Mouse (Mus musculus) midbrain, embryonic 15.5 days (tissue): Measurements from ENCODE around the gene Hist1h4n. TPM values are rescaled to one million over a fixed set of nuclear protein-coding genes. Genes with fewer than 3 reads are reported as not detected.
"Not testable (repeated sequence)": the region's sequence is repeated elsewhere in the genome, so short reads cannot be mapped to it uniquely, and the experiment has no call there.

Experiments
- ATAC-seq: fragments of 200-750 bp; cut with Nextera tagmentation; replicated peaks from 2 replicates; pipeline ENCODE4 v1.8.0; 2017; ENCODE audit warnings: moderate TSS enrichment
- H3K27ac ChIP-seq: fragments of 300-500 bp; sonication (generic); 2 replicates; pipeline ENCODE4 v1.5.1; 2015; ENCODE audit warnings: mild to moderate bottlenecking, inconsistent platforms
- H3K27me3 ChIP-seq: fragments of 300-500 bp; sonication (generic); replicated peaks from 2 replicates; pipeline ENCODE4 v1.6.1; 2015; ENCODE audit warnings: inconsistent platforms
- H3K36me3 ChIP-seq: fragments of 300-500 bp; sonication (generic); replicated peaks from 2 replicates; pipeline ENCODE4 v1.6.1; 2015; ENCODE audit warnings: inconsistent platforms
- H3K4me1 ChIP-seq: fragments of 300-500 bp; sonication (generic); 2 replicates; pipeline ENCODE4 v1.6.1; 2015; ENCODE audit warnings: inconsistent platforms
- H3K4me2 ChIP-seq: fragments of 300-500 bp; sonication (generic); 2 replicates; pipeline ENCODE4 v1.6.1; 2015; ENCODE audit warnings: inconsistent platforms, mild to moderate bottlenecking, moderate library complexity
- H3K4me3 ChIP-seq: fragments of 300-500 bp; sonication (generic); 2 replicates; pipeline ENCODE4 v1.5.1; 2015; ENCODE audit warnings: mild to moderate bottlenecking, inconsistent platforms
- H3K9ac ChIP-seq: fragments of 300-500 bp; sonication (generic); 2 replicates; pipeline ENCODE4 v1.6.1; 2015; ENCODE audit warnings: mild to moderate bottlenecking, inconsistent platforms
- H3K9me3 ChIP-seq: fragments of 300-500 bp; sonication (generic); 2 replicates; pipeline ENCODE4 v1.6.1; 2016; ENCODE audit warnings: inconsistent platforms
- WGBS: fragments of 180-500 bp; shearing (Covaris S2); methylation state at CpG from one replicate; pipeline ENCODE4 v1.1.7; 2015; ENCODE audit warnings: mixed read lengths; 5-methylcytosine and 5-hydroxymethylcytosine counted together
- polyA plus RNA-seq: library from polyadenylated mRNA; unstranded; fragments of >200 nt; fragmentation: Nextera tagmentation; extraction: Ambion mirVana; gene quantifications from 2 replicates; pipeline ENCODE4 v1.2.1, GENCODE M21; 2015

The Hist1h4n gene
- polyA plus RNA-seq, 1 experiment from 2014 or later: 4.2 TPM

DNA sequence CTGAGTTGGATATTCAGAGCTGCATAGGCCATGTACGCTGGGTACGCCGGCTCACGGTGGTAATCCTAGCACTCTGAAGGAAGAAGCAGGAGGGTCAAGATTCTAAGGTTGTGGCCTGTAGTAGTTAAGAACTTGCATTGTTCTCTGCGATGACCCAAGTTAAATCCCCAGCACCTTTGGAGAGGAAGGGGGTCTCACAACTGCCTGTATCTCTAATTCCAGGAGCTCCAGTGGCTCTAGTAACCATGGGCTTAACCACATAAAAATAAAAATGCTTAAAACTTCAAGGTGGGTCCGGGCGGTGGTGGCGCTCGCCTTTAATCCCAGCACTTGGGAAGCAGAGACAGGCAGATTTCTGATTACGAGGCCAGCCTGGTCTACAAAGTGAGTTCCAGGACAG lies 1.7 kb downstream of the Hist1h4n start:
- Histone ChIP-seq H3K4me2 (no peak overlapping the region), H3K4me1 (no peaks in the 10 kb centered on the region), H3K36me3 (no peaks in the 10 kb centered on the region), H3K9me3 (no peaks in the 10 kb centered on the region), H3K27ac (no peak overlapping the region), H3K27me3 (no peaks in the 10 kb centered on the region), H3K9ac (no peak overlapping the region), H3K4me3 (no peak overlapping the region)
- no peak for ATAC-seq
- 83% methylated on average over 10 of the region's 10 CpGs for WGBS

DNA sequence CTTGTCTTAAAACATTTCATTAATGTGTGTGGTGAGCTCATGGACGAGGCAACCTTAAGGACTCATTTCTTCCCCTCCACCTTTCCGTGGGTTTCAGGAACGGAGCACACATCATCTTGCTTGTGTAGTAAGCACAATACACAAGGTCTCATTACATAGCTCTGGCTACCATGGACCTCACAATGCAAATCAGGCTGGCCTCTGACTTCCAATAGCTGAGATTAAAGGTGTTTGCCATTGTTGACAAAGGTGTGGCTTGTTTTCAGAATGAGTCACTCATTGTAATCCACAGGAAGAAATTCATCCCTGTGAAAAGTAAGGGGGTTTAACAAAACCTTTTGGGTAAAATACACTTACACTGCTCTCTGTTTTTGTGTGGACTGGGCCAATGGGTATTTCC lies 3.5 kb downstream of the Hist1h4n start:
- Histone ChIP-seq H3K4me1 (no peaks in the 10 kb centered on the region), H3K4me3 (no peak overlapping the region), H3K27me3 (no peaks in the 10 kb centered on the region), H3K36me3 (no peaks in the 10 kb centered on the region), H3K9ac (no peak overlapping the region), H3K4me2 (no peak overlapping the region), H3K9me3 (no peaks in the 10 kb centered on the region), H3K27ac (no peak overlapping the region)
- ATAC-seq: no peak
- WGBS: 86% methylated on average over 3 of the region's 3 CpGs

DNA sequence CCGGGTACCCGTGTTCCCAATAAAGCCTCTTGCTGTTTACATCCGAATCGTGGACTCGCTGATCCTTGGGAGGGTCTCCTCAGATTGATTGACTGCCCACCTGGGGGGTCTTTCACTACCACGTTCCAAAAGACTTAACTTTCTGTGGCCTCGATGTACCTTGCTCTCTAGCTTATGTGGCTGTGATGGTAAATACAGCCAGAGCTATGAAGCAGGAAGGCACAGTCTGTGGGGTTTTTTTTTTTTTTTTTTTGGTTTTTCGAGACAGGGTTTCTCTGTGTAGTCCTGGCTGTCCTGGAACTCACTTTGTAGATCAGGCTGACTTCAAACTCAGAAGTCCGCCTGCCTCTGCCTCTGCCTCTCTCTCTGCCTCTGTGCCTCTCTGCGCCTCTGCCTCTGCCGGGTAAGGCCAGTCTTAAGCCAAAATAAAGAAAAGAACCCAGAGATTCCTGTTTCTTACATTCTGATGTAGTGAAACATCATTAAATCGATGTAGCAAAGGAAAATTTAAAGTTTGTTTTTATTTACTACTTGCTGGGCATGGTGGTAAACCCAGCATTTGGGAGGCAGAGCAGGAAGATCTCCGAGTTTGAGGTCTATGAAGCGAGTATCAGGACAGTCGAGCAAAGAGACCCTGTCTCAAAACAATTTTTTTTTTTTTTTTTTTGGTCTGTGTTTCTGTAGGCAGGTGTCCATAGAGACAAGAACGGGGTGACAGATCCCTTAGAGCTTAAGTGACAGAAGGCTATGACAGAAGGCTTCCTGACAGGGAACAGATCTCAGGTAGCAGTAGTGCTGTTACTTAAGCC lies 11.7 kb downstream of the Hist1h4n start:
- not testable (repeated sequence) for H3K36me3 ChIP-seq, H3K9me3 ChIP-seq, H3K4me1 ChIP-seq, H3K9ac ChIP-seq, H3K27me3 ChIP-seq, ATAC-seq, H3K4me3 ChIP-seq, H3K4me2 ChIP-seq, H3K27ac ChIP-seq
- 61% methylated on average over 7 of the region's 16 CpGs for WGBS

DNA sequence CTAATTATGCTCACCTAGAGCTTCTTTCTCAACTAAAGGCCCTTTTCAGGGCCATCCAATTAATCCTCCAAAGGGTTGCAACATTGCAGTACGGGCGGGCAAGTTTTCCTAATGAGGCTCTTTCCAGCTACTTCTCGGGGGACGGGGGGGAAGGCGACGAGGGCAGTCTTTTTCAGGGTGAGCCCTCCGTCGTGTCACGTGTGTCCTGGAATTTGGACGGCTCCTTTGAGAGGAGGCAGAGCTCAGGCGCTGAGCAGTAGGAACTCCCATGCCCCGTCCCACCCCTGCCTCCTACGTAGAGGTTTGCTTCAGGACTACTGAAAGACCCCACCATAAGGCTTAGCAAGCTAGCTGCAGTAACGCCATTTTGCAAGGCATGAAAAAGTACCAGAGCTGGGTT lies 19.9 kb downstream of the Hist1h4n start:
- not testable (repeated sequence) for H3K27me3 ChIP-seq, H3K9ac ChIP-seq, H3K4me1 ChIP-seq, H3K27ac ChIP-seq, H3K9me3 ChIP-seq, H3K36me3 ChIP-seq
- 0% methylated on average over 14 of the region's 14 CpGs for WGBS
- peak overlapping the region; percentile 15; the same call in 1 of the 2 replicates for H3K4me3 ChIP-seq
- H3K4me2 ChIP-seq: peak overlapping the region; percentile 44
- ATAC-seq: peak; percentile 38; the same call in 1 of the 2 replicates

GRCm38 (mm10) chr13:21811539-21811938 lies 20.5 kb downstream of the Hist1h4n start, which contains the start of gene Hist1h4m:
Gene Hist1h4m, plus strand, starts transcription at chr13:21811746.
- peak within 1 kb of the TSS; percentile 15; the same call in 1 of the 2 replicates for H3K4me3 ChIP-seq
- H3K27me3 ChIP-seq, H3K36me3 ChIP-seq, H3K9me3 ChIP-seq, H3K4me1 ChIP-seq, H3K9ac ChIP-seq, H3K27ac ChIP-seq: not testable (repeated sequence)
- peak; percentile 65 for ATAC-seq
- no CpG with 5 or more reads among the region's 24 CpGs for whole genome bisulfite sequencing
- H3K4me2 ChIP-seq: peak within 1 kb of the TSS; percentile 44

DNA sequence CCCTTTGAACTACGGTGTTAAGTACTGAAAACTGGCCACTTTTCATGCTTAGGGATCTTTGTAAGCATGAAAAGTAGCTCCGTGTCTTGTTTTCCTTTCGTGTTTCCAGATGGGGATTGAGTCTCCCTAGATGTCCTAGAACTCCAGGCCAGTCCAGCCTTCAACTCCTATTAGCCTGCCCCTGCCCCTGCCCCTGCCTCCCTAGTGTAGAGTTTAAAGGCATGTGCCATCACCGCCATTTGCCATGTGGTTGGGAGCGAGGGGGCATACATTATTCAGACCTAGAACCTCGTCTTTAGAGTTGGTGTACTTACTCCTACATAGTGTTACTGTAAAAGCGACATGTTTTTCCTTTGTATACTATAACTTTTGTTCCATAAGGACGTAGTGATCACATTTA lies 20.9 kb downstream of the Hist1h4n start:
- ATAC-seq: peak; percentile 37
- H3K36me3 ChIP-seq, H3K9me3 ChIP-seq, H3K27me3 ChIP-seq, H3K27ac ChIP-seq, H3K9ac ChIP-seq, H3K4me3 ChIP-seq, H3K4me1 ChIP-seq, H3K4me2 ChIP-seq: not testable (repeated sequence)
- no CpG with 5 or more reads among the region's 8 CpGs for WGBS

DNA sequence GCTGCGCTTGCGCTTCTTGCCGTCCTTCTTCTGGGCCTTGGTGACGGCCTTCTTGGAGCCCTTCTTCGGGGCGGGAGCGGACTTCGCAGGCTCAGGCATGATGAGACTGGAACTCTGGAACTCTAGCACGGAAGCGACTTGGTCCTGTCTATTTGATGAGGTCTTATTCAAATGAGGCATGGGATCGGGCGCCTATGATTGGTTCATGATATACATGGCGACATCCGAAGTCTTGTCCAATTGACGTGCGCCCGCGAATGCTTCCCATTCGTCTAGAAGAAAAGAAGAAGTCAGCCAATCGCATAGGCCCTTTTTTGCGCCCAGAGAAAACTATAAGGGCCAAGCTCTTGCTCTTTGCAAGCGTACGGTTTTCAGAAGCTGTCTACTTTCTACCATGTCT lies 21.9 kb downstream of the Hist1h4n start, which contains the start of the genes Hist1h2bq and Hist1h2ao:
Hist1h2bq (minus strand) TSS at position 125 of the 400 bp plus-strand sequence.
Hist1h2ao (plus strand) TSS at position 393 of the 400 bp plus-strand sequence.
- not testable (repeated sequence) for H3K4me2 ChIP-seq, H3K27ac ChIP-seq, H3K9ac ChIP-seq, H3K4me3 ChIP-seq, H3K27me3 ChIP-seq, H3K36me3 ChIP-seq, H3K9me3 ChIP-seq, H3K4me1 ChIP-seq
- peak; percentile 98 for ATAC-seq
- no CpG with 5 or more reads among the region's 23 CpGs for WGBS

DNA sequence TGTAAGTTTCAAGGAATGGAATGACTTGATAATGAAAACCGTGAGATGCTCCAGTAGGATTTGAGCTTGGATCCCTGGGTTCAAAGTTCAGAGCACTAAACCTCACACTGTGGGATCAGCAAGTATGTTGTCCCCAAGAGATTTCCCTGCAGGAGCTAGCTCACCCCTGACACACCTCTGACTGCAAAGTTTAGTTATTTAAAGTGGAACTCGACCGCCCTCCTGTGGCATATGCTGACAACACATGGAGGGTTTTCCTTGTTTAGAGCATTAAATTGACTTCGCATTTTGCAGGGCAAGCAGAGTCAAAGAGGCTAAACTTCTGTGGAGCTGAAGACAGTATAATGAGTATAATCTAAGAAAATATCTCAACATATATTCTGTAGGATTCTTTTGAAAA lies 28.9 kb downstream of the Hist1h4n start:
- H3K27me3 ChIP-seq, H3K4me2 ChIP-seq, H3K27ac ChIP-seq, H3K9me3 ChIP-seq, H3K9ac ChIP-seq, H3K36me3 ChIP-seq, H3K4me1 ChIP-seq, H3K4me3 ChIP-seq: not testable (repeated sequence)
- WGBS: no CpG with 5 or more reads among the region's 4 CpGs
- ATAC-seq: peak; percentile 79

- not testable (repeated sequence) for ATAC-seq
Measured at GRCm38 (mm10) chr13:21797163-21797562, 34.8 kb downstream of the Hist1h4n start.

GRCm38 (mm10) chr13:21795584-21795983 lies 36.4 kb downstream of the Hist1h4n start:
- 0 out of 2 replicates have a peak, but pooled peaks cover 2% of the 10 kb centered on the region for H3K27me3 ChIP-seq
- no peak overlapping the region for H3K4me2 ChIP-seq
- H3K36me3 ChIP-seq: no peaks in the 10 kb centered on the region
- no peak for ATAC-seq
- H3K27ac ChIP-seq: no peak overlapping the region
- no peaks in the 10 kb centered on the region for H3K9me3 ChIP-seq
- WGBS: 91% methylated on average over 7 of the region's 7 CpGs
- H3K4me1 ChIP-seq: no peaks in the 10 kb centered on the region; the same call in 1 of the 2 replicates
- no peak overlapping the region for H3K9ac ChIP-seq
- no peak overlapping the region for H3K4me3 ChIP-seq

More at GRCm38 (mm10) chr13:21797163-21797562, 34.8 kb downstream of the Hist1h4n start:
- not testable (repeated sequence) for H3K4me2 ChIP-seq, H3K36me3 ChIP-seq, H3K4me3 ChIP-seq, H3K9ac ChIP-seq, H3K4me1 ChIP-seq, H3K27me3 ChIP-seq, H3K9me3 ChIP-seq, H3K27ac ChIP-seq

GRCm38 (mm10) chr13:21790601-21791283 lies 41.3 kb downstream of the Hist1h4n start:
- WGBS: 6% methylated on average over 18 of the region's 18 CpGs
- ATAC-seq: no peak

DNA sequence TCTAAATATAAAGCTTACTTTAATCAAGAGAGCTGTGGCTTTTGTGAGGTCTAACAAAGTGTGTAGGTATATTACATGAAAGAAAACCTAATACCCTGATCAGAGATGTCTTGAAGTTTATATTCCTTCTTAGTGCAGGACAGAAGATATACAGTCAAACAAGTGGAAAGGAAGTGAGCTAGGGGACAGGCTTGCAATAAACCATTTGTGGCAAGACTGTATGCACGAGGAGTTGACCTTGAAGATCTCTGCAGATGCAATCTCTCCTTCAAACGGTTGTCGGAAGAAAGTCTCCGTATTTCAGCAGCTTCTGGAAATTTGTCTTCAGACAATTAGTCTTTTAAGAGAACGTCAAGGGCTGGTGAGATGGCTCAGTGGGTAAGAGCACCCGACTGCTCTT lies 42.1 kb downstream of the Hist1h4n start:
- H3K9ac ChIP-seq: no peak overlapping the region
- H3K4me3 ChIP-seq: no peak overlapping the region
- 0 out of 2 replicates have a peak, but pooled peaks cover 2% of the 10 kb centered on the region for H3K27me3 ChIP-seq
- no peaks in the 10 kb centered on the region for H3K36me3 ChIP-seq
- H3K4me1 ChIP-seq: peaks cover 15% of the 10 kb centered on the region
- no peak overlapping the region for H3K4me2 ChIP-seq
- no peak overlapping the region for H3K27ac ChIP-seq
- no peak for ATAC-seq
- 57% methylated on average over 6 of the region's 6 CpGs for WGBS
- H3K9me3 ChIP-seq: no peaks in the 10 kb centered on the region

More at GRCm38 (mm10) chr13:21790601-21791283, 41.3 kb downstream of the Hist1h4n start:
- Histone ChIP-seq H3K4me3 (no peak overlapping the region), H3K4me2 (peak overlapping the region; percentile 28), H3K27ac (no peak overlapping the region), H3K36me3 (no peaks in the 10 kb centered on the region), H3K9me3 (no peaks in the 10 kb centered on the region), H3K27me3 (0 out of 2 replicates have a peak, but pooled peaks cover 2% of the 10 kb centered on the region), H3K9ac (no peak overlapping the region), H3K4me1 (peaks cover 15% of the 10 kb centered on the region)
